Mouse (Mus musculus): ENCODE measurements at regions not wholly inside any gene's neighbourhood (a gene's known extent, or its start where the extent isn't known, plus 50 kb on each side); places are given as distances from the start of the nearest gene placed in this dataset.

DNA sequence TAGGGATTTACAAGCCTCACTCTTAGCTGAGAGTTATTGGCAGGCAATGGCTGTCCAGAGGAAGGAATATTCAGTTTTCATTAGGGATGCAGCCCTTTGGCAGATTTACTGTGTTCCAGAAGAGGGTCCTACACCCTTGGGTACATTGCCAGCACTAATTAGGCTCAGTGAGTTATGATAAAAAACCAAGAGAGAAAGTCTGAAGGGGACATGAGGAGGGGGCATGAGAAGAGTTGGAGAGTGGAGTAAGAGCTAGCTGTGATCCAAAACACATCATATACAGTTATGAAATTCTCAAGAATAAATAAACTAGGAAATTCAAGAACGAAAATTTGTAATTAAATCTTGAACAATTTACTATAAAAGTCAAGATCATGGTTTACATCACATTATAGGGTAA, 346.2 kb downstream of the 9330182O14Rik start:
- no peaks in the 10 kb centered on the region for H3K4me1 ChIP-seq (replicated peaks; ENCODE audit: control insufficient read depth, insufficient read depth)
- H3K4me2 ChIP-seq (replicated peaks; ENCODE audit: low read depth) = no peak overlapping the region
- H3K27ac ChIP-seq (replicated peaks) = no peak overlapping the region
- H3K36me3 ChIP-seq (ENCODE audit: control insufficient read depth, insufficient read depth, low read length) = no peaks in the 10 kb centered on the region
- H3K4me3 ChIP-seq (ENCODE audit: low read depth, low read length) = no peak overlapping the region
- ATAC-seq (ENCODE audit: low FRiP score, low TSS enrichment) (no peak), DNase-seq (ENCODE audit: low spot score) (no peak)
- TF ChIP-seq EP300 (optimal IDR thresholded peaks at IDR 0.05) = no peak
- no peak for TF ChIP-seq CTCF (IDR thresholded peaks at IDR 0.05; ENCODE audit: low read depth)
- H3K9ac ChIP-seq (ENCODE audit: low read length) = no peak overlapping the region
- no peaks in the 10 kb centered on the region for H3K27me3 ChIP-seq (ENCODE audit: control insufficient read depth, insufficient read depth, low read length)
- 36% methylated on average over 1 of the region's 1 CpGs for WGBS
- no peaks in the 10 kb centered on the region for H3K9me3 ChIP-seq (ENCODE audit: control insufficient read depth, low read length)

GRCm38 (mm10) chr15:40481239-40481638, 347.1 kb downstream of the 9330182O14Rik start:
- TF ChIP-seq EP300 (optimal IDR thresholded peaks at IDR 0.05) = no peak
- no peak for TF ChIP-seq CTCF (IDR thresholded peaks at IDR 0.05; ENCODE audit: low read depth)
- Histone ChIP-seq H3K4me3 (ENCODE audit: low read depth, low read length) (no peak overlapping the region), H3K4me1 (replicated peaks; ENCODE audit: control insufficient read depth, insufficient read depth) (no peaks in the 10 kb centered on the region), H3K4me2 (replicated peaks; ENCODE audit: low read depth) (no peak overlapping the region), H3K9ac (ENCODE audit: low read length) (no peak overlapping the region), H3K27me3 (ENCODE audit: control insufficient read depth, insufficient read depth, low read length) (no peaks in the 10 kb centered on the region), H3K27ac (replicated peaks) (no peak overlapping the region), H3K9me3 (ENCODE audit: control insufficient read depth, low read length) (no peaks in the 10 kb centered on the region), H3K36me3 (ENCODE audit: control insufficient read depth, insufficient read depth, low read length) (no peaks in the 10 kb centered on the region)
- 45% methylated on average over 3 of the region's 3 CpGs for WGBS
- no peak for ATAC-seq (ENCODE audit: low FRiP score, low TSS enrichment)
- DNase-seq (ENCODE audit: low spot score) = no peak

GRCm38 (mm10) chr15:40485997-40486396, 351.8 kb downstream of the 9330182O14Rik start:
- no peak overlapping the region for H3K4me3 ChIP-seq (ENCODE audit: low read depth, low read length)
- H3K36me3 ChIP-seq (ENCODE audit: control insufficient read depth, insufficient read depth, low read length) = no peaks in the 10 kb centered on the region
- H3K4me2 ChIP-seq (replicated peaks; ENCODE audit: low read depth) = no peak overlapping the region
- H3K4me1 ChIP-seq (replicated peaks; ENCODE audit: control insufficient read depth, insufficient read depth) = no peaks in the 10 kb centered on the region
- no peak overlapping the region for H3K9ac ChIP-seq (ENCODE audit: low read length)
- no peak overlapping the region for H3K27ac ChIP-seq (replicated peaks)
- DNase-seq (ENCODE audit: low spot score) = no peak
- no peak for ATAC-seq (ENCODE audit: low FRiP score, low TSS enrichment)
- no peaks in the 10 kb centered on the region; the same call in 1 of the 2 replicates for H3K27me3 ChIP-seq (ENCODE audit: control insufficient read depth, insufficient read depth, low read length)
- H3K9me3 ChIP-seq (ENCODE audit: control insufficient read depth, low read length) = no peaks in the 10 kb centered on the region
- 82% methylated on average over 1 of the region's 1 CpGs for WGBS
- TF ChIP-seq CTCF (IDR thresholded peaks at IDR 0.05; ENCODE audit: low read depth) = no peak
- TF ChIP-seq EP300 (optimal IDR thresholded peaks at IDR 0.05) = no peak

GRCm38 (mm10) chr15:40501180-40502125, 367.3 kb downstream of the 9330182O14Rik start:
- no peak overlapping the region for H3K9ac ChIP-seq (ENCODE audit: low read length)
- no peak for TF ChIP-seq CTCF (IDR thresholded peaks at IDR 0.05; ENCODE audit: low read depth)
- TF ChIP-seq EP300 (optimal IDR thresholded peaks at IDR 0.05) = no peak
- no peaks in the 10 kb centered on the region for H3K36me3 ChIP-seq (ENCODE audit: control insufficient read depth, insufficient read depth, low read length)
- no peaks in the 10 kb centered on the region for H3K27me3 ChIP-seq (ENCODE audit: control insufficient read depth, insufficient read depth, low read length)
- no peak overlapping the region for H3K4me3 ChIP-seq (ENCODE audit: low read depth, low read length)
- H3K4me1 ChIP-seq (replicated peaks; ENCODE audit: control insufficient read depth, insufficient read depth) = no peaks in the 10 kb centered on the region
- 52% methylated on average over 11 of the region's 11 CpGs for WGBS
- ATAC-seq (ENCODE audit: low FRiP score, low TSS enrichment) (no peak; the same call in 1 of the 2 replicates), DNase-seq (ENCODE audit: low spot score) (no peak)
- H3K4me2 ChIP-seq (replicated peaks; ENCODE audit: low read depth) = no peak overlapping the region
- H3K27ac ChIP-seq (replicated peaks) = no peak overlapping the region
- no peaks in the 10 kb centered on the region for H3K9me3 ChIP-seq (ENCODE audit: control insufficient read depth, low read length)

GRCm38 (mm10) chr15:40510826-40511225, 376.7 kb downstream of the 9330182O14Rik start:
- TF ChIP-seq EP300 (optimal IDR thresholded peaks at IDR 0.05) (no peak), CTCF (IDR thresholded peaks at IDR 0.05; ENCODE audit: low read depth) (no peak)
- ATAC-seq (ENCODE audit: low FRiP score, low TSS enrichment) (no peak), DNase-seq (ENCODE audit: low spot score) (no peak)
- Histone ChIP-seq H3K27ac (replicated peaks) (no peak overlapping the region), H3K36me3 (ENCODE audit: control insufficient read depth, insufficient read depth, low read length) (no peaks in the 10 kb centered on the region), H3K4me3 (ENCODE audit: low read depth, low read length) (no peak overlapping the region), H3K9ac (ENCODE audit: low read length) (no peak overlapping the region), H3K4me1 (replicated peaks; ENCODE audit: control insufficient read depth, insufficient read depth) (no peaks in the 10 kb centered on the region), H3K27me3 (ENCODE audit: control insufficient read depth, insufficient read depth, low read length) (no peaks in the 10 kb centered on the region), H3K9me3 (ENCODE audit: control insufficient read depth, low read length) (no peaks in the 10 kb centered on the region), H3K4me2 (replicated peaks; ENCODE audit: low read depth) (no peak overlapping the region)
- 63% methylated on average over 2 of the region's 2 CpGs for WGBS

GRCm38 (mm10) chr15:40524350-40524749, 390.2 kb downstream of the 9330182O14Rik start:
- Histone ChIP-seq H3K36me3 (ENCODE audit: control insufficient read depth, insufficient read depth, low read length) (no peaks in the 10 kb centered on the region), H3K9ac (ENCODE audit: low read length) (no peak overlapping the region), H3K4me2 (replicated peaks; ENCODE audit: low read depth) (no peak overlapping the region), H3K27me3 (ENCODE audit: control insufficient read depth, insufficient read depth, low read length) (no peaks in the 10 kb centered on the region), H3K9me3 (ENCODE audit: control insufficient read depth, low read length) (no peaks in the 10 kb centered on the region), H3K4me3 (ENCODE audit: low read depth, low read length) (no peak overlapping the region), H3K27ac (replicated peaks) (no peak overlapping the region), H3K4me1 (replicated peaks; ENCODE audit: control insufficient read depth, insufficient read depth) (no peaks in the 10 kb centered on the region)
- TF ChIP-seq CTCF (IDR thresholded peaks at IDR 0.05; ENCODE audit: low read depth) = no peak
- no peak for TF ChIP-seq EP300 (optimal IDR thresholded peaks at IDR 0.05)
- DNase-seq (ENCODE audit: low spot score) (no peak), ATAC-seq (ENCODE audit: low FRiP score, low TSS enrichment) (no peak)
- WGBS = 29% methylated on average over 2 of the region's 2 CpGs
